Mouse (Mus musculus) WW6 (cell line): ENCODE data around the gene Ovca2.
A peak's percentile ranks its signal among the peaks of the same experiment; 100 is the strongest.
"Not testable (repeated sequence)": the region's sequence is repeated elsewhere in the genome, so short reads cannot be mapped to it uniquely, and the experiment has no call there.

Experiments used
- DNase-seq: peaks from one replicate; pipeline ENCODE4 v3.0.0-alpha.2; 2013; ENCODE audit warnings: low read depth, low spot score

Ovca2 gene

DNA sequence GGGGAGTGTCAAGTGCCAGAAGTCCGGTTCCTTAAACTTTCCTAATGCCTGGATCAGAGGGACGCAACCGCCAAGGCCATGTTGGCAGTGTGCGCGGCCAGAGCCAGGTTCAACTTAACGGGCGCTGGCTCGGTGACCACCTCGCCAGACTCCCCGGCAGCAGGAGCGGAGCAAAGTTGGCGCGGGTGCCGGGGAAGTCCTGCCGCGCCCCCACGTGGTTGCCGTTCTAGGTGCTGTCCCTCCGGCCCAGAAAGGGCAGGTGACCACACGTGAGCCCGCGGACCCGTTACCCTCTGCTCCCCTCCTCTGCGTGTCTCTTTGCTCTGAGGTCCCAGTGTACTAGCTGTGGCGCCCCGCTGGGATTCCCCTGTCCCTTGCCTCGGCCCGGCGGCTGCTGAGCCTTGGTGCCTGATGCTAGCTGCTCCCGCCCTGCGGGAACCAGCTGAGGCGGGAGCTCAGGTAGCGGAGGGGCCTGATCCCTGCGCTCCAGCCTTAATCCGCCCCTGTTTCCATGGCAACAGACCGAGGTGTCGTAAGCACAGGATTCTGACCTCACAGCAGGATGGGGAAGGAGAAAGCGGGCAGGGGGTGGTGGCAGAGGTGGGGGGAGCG, 16.3 kb upstream of the Ovca2 start:
- DNase-seq = peak; percentile 97

DNA sequence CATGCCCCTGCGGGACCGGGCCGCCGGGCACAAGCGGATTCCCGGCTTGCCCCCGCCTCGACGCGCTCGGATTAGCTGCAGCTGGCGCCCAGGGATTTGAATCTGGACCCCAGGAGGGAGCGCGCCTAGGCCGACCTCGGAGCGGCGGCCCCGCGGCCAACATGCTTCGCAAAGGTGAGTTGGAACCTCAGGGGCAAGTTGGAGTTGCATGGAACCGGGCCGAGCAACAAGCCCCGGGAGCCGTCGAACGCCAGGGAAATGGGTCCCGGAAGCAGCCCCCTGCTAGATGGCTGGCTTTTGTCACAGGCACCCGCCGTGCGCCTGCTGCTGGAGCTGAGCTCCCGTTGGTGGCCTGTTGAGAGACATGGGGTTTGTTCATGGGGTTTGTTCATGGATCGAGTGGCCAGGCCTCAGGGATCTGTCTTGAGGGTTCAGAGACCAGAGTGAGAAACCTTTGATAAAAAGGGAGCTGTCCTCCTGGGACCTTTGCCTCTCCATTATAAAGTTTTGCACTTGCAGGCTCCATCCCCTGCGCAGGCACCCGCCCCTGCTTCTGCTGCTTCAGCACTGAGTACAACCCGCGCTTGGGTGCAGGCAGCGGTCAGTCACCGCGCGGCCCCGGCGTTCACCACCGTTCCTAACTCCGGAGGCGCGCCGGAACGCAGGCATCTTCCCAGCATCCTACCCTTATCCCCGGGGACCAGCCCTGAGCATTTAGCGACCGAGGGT, 15.7 kb upstream of the Ovca2 start:
- DNase-seq = no peak

- no peak for DNase-seq
These were observed 14.8 kb upstream of the Ovca2 start, which contains the start of gene Rtn4rl1 for GRCm38 (mm10) chr11:75193256-75194071. Gene Rtn4rl1 (plus strand): TSS chr11:75193783.

DNA sequence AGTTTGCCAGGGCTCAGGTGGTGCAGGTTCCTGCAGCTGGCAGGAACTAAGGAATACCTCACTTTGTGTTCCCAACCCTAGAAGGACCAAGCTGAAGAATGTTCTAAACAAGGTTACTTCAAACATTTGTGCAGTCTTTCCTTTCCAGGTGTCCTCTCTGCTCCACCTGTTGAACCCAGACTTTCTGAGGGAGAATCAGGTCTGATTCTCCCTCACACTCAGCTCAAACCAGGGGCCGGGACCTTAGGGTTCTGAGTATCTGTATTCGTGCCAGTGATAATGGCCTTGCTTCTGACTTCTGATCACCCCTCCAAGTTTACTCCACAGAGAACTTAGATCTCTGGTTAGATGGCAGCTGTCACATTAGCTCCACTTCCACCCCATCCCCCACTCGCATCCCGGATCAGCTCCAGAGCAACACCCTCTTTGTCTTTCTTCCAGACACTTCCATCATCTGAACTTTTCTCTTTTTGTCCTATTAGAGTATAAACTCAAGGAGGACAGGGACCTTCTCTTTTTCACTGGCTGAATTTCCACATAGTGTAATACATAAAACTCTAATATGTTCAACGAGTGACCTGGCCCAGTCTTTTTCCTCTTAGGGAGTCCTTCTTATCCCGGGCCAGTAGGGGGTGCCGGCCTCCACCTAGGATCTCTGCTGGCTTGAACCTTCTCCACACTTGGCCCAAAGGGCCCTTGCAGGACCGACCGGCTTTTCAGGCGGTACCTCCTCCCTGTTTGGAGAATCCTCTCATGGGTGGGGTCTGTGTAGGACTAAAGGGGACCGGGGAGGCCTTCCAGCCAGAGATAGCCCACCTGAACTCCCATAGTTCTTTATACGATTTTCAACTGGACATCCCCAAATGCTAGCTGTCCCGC, 13.9 kb upstream of the Ovca2 start:
- no peak for DNase-seq

DNA sequence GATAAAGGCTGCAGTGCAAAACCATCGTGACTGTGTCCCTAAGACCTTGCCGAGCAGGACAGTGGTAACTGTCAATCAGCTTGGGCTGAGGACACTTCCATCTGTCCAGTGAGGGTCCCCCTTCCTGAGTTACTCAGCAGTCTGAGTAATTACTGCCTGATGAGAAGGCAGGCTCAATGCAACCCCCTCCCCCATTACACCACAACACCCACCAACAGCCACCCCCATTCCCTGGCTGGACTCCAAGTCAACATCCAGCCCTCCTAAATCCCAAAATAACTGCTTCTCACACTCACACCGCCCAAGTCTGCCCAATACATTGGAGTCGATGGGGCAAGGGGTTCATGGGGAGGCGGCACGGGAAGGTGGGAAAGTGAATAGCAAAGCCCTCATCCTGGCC, 13.2 kb upstream of the Ovca2 start:
- DNase-seq = no peak

DNA sequence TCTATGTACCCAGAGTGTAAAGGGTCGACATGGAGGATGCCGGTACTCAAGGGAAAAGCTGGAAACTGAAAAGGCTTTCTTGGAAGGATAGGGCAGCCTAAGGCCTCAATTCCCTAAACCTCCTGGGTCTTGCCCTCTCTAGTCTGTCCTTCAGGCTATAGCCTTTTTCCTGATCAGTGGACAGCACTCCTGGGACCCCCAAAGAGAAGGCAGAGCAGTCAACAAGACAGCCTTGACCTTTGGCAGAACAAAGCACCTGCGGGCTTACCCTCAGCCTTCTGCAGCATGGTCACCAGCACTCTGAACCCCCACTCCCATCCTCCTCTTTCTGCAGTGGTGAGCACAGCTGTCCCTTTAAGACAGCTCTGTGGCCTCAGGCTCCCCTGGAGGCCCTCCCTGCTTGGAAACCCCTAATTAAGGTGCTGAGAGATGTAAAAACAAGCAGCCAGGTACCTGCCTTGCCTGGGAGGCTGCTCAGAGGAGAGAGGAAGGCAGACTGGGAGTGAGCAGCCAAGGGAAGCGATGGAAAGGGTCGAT, 12.3 kb upstream of the Ovca2 start, which contains the start of gene Dph1:
Dph1 (minus strand) TSS at position 337 of the 537 bp plus-strand sequence.
- no peak for DNase-seq

- DNase-seq = peak; percentile 89
These were observed 11.7 kb upstream of the Ovca2 start for GRCm38 (mm10) chr11:75190371-75190724.

DNA sequence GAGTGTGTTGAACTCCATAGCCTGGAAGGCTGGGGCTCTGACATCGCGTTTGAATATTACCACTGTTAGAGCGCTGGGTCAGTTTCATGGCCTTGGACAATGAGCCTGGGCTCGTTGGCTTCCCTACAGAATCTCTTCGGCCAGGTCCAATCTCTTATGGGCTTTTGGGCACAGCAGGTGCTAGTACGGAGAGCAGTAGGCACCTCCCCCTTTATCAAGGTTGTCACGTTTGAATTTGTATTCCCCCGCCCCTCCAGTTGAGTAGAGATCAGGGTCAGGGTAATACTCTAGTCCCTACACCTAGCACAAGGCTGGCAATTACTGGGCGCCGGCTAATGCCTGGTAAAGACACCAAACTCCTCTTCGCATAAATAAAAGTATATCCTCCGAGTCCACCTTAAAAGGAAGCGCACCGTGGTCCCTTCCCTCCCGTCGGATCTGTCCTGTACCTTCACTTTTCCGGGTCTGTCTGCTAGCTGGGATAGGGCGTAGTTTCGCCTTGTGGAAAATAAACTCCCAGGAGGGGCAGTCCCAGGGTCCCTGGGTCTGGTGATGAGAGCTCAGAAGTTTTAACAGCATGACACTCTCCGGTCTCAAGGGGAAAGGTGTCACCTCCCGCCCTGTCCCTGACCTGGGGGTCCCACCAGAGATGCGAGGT, 11.2 kb upstream of the Ovca2 start:
- no peak for DNase-seq

DNA sequence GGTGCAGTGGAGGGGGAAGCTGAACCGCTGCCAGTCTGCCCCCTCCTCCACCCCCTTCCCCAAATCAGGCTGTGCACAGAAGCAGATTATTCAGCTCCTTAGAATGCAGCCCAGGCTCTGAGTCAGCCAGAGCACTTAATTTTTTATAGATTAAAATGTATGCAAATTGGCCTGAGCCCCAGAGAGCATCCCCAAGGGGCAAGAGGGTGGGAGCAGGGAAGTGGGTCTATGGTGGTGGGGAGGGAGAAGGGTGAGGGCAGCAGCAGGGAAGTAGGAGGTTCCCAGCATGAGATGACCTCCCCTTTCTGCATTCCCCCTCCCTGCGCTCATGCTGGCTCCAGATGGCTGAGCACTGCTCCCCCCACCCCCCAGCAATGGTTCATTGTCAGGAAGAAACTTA, 6.4 kb upstream of the Ovca2 start:
- DNase-seq = no peak

DNA sequence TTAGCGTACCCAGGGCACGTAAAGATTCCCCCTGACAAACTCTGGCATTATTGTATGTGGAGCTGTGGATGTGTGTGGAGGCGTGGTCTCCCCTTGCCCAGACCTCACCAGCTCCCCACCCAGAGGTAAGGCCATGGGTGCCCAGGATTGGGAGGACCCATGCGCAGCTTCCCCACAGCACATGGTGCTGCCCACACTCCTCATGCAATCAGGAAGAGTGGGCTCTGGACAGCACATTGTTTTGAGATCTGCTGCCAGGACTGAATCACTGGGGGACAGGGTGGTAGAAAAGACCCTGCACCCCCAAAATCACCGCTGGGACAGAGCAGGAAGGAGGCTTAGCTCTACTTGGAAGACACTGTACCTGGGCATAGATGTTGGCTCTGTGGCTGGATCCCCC, 5.9 kb upstream of the Ovca2 start:
- no peak for DNase-seq

DNA sequence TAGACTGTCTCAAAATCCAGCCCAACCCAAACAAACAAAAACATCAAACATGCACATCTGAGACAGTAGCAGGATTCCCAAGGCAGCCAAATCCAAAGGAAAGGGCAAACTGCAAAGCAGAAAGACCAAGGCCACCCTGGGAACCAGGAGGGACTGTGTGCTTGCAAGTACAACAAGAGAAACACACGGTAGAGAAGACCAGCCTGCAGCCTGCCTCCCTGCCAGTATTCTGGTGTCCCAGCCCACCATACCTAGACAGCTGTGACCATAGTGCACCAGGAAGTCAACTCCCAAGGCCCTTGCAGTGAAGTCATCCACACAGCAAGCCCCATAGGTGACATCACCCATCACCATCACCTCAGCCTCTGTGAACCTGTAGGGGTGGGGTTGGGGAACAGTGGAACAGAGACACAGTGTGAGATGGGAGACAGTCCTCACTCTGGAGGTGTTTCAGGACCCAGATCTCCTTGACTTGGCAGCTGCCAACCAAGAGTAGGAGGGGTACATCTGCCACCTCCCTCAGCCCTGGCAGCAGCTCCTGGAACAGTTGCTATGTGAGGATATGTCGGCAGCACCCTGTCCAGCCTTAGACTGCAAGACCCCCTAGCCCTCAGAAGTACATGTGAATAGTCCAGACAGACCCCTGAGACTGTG, 5.4 kb upstream of the Ovca2 start:
- DNase-seq = no peak

- DNase-seq = no peak
These were observed 624 bp downstream of the Ovca2 start for GRCm38 (mm10) chr11:75178011-75178410.

DNA sequence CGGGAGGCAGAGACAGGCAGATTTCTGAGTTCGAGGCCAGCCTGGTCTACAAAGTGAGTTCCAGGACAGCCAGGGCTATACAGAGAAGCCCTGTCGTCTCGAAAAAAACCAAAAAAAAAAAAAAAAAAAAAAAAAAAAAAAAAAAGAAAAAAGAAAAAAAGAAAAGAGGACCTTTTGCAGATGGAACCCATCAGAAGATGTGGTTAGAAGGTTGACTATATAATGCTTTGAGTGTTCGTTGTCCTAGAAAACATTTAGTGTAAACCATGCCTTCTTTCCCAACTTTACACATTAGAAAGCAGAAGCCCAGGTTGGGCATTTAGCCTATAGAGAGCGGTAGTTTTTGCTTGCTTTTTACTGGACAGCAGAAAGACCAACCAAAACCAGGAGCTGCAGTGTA, 4.1 kb downstream of the Ovca2 start:
- DNase-seq = not testable (repeated sequence)

DNA sequence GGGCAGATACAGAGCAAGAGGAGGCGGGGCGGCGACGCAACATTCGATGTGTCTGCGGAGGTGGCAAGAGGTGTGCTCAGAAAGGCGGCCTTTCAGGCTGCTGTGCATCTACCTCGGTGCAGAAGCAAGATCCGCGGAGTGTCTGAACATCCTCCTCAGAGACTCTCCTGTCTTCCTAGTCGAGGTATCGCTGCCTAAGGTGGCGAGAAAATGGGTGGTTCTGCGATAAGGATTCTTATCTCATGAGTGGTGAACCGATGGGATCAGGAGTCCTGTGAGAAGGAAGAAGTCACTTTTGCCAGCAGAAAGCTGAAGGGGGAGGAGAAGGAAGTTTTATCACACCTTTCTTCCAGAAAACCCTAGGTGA, 4.9 kb downstream of the Ovca2 start:
- no peak for DNase-seq

DNA sequence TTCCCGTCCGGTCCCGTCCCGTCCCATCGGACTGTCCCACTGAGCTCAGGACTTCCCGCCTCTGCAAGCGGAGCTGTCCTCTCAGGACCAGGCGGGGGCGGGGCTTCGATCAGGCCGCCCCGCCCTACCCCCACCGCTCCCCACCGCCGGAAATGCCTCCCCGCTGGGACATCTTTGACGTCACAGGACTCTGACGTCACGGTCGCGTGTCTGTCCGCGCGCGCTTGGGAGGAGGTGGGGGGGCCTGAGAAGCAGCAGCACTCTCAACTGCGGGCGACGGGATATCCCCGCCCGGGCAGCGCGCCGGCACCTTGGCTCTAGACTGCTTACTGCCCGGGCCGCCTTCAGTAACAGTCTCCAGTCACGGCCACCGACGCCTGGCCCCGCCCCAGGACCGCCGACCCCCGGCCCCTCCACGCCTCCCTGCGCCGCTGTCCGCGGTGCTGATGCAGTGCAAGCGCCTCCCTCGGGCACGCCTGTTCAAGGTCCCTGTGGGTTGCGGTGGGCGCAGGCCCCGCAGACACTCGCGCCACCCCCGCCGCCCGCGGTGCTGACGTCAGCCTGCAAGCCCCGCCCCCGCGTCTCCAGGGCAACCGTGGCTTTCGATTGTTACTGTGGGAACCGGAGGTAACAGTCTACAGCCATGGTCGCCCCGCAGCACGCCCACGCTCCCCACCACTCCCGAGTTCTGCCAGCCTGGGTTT, 5.4 kb downstream of the Ovca2 start:
- DNase-seq = peak; percentile 91

GRCm38 (mm10) chr11:75172151-75173094, 6.2 kb downstream of the Ovca2 start:
- no peak for DNase-seq

GRCm38 (mm10) chr11:75171186-75171865, 7.3 kb downstream of the Ovca2 start:
- DNase-seq = no peak
